Mouse (Mus musculus) ES-E14 (cell line): ENCODE results near the gene 5330417C22Rik. TPM values are rescaled to one million over a fixed set of nuclear protein-coding genes. Genes with fewer than 3 reads are reported as not detected.
"Not testable (repeated sequence)": the region's sequence is repeated elsewhere in the genome, so short reads cannot be mapped to it uniquely, and the experiment has no call there.

Experiments
- DNase-seq: peaks from one replicate; pipeline ENCODE4 v3.0.0-alpha.2; 2013; ENCODE audit warnings: low read depth, low spot score
- H3K27ac ChIP-seq: 2 replicates; pipeline ENCODE4 v1.5.1; 2012; ENCODE audit warnings: low read depth, mild to moderate bottlenecking, low read length, moderate library complexity, mixed read lengths; ENCODE audit not compliant: poor library complexity, insufficient read depth, severe bottlenecking
- H3K36me3 ChIP-seq: 2 replicates; pipeline ENCODE4 v1.6.1; 2012; ENCODE audit warnings: mild to moderate bottlenecking, low read length, moderate library complexity, mixed read lengths; ENCODE audit not compliant: control insufficient read depth, poor library complexity, insufficient read depth, severe bottlenecking
- H3K4me1 ChIP-seq, 2 experiments: fragments of 150-350 bp in 1 of 2; sonication (generic) in 1 of 2; 2 replicates each; pipeline ENCODE4 v1.6.1; 2012; ENCODE audit warnings: low read length in 2 of 2, mild to moderate bottlenecking in 1 of 2, mixed read lengths in 1 of 2; ENCODE audit not compliant: control insufficient read depth in 2 of 2, insufficient read depth in 2 of 2, poor library complexity in 1 of 2
- H3K4me3 ChIP-seq, 2 experiments: fragments of 150-350 bp in 1 of 2; sonication (generic) in 1 of 2; 2 replicates each; pipeline ENCODE4 v1.5.1; 2012; ENCODE audit warnings: low read length in 2 of 2, low read depth in 1 of 2, mild to moderate bottlenecking in 1 of 2, mixed read lengths in 1 of 2; ENCODE audit not compliant: insufficient read depth in 1 of 2, poor library complexity in 1 of 2, severe bottlenecking in 1 of 2
- H3K9ac ChIP-seq: 2 replicates; pipeline ENCODE4 v1.6.1; 2012; ENCODE audit warnings: low read depth, mild to moderate bottlenecking, low read length, mixed read lengths; ENCODE audit not compliant: poor library complexity, insufficient read depth, severe bottlenecking
- H3K9me3 ChIP-seq: fragments of 150-350 bp; sonication (generic); 2 replicates; pipeline ENCODE4 v1.6.1; 2012; ENCODE audit warnings: low read depth, mild to moderate bottlenecking, low read length; ENCODE audit not compliant: control insufficient read depth, insufficient read depth
- CHD2 ChIP-seq: IDR thresholded peaks from 2 replicates; pipeline ENCODE4 v1.6.1; 2014; ENCODE audit warnings: mild to moderate bottlenecking, low read depth, low read length, inconsistent platforms
- HCFC1 ChIP-seq: IDR thresholded peaks from 2 replicates; pipeline ENCODE4 v1.6.1; 2012; ENCODE audit warnings: low read length, inconsistent platforms, borderline replicate concordance; ENCODE audit not compliant: insufficient read depth
- MAFK ChIP-seq: IDR thresholded peaks from 2 replicates; pipeline ENCODE4 v1.6.1; 2014; ENCODE audit warnings: mild to moderate bottlenecking, low read depth, low read length, inconsistent platforms; ENCODE audit not compliant: insufficient read depth
- ZC3H11A ChIP-seq: IDR thresholded peaks from 2 replicates; pipeline ENCODE4 v1.6.1; 2012; ENCODE audit warnings: low read depth, mild to moderate bottlenecking, inconsistent platforms, low read length, borderline replicate concordance
- ZNF384 ChIP-seq: IDR thresholded peaks from 2 replicates; pipeline ENCODE4 v1.6.1; 2012; ENCODE audit warnings: low read depth, low read length, inconsistent platforms
- in situ Hi-C, 2 experiments: fragments of 600-800 bp; cut with MboI; formaldehyde crosslinking; loops; one replicate each; pipeline ENCODE4 v1.15.1; 2025; ENCODE audit warnings: low sequenced_read_pairs in 2 of 2, inconsistent platforms in 1 of 2; ENCODE audit not compliant: unreplicated experiment in 2 of 2
- total RNA-seq: library from RNA; depleted of rRNA; stranded (reverse); fragments of 300-350 nt; gene quantifications from 2 replicates; pipeline ENCODE4 v1.2.3, GENCODE M21; 2012

The 5330417C22Rik gene
- total RNA-seq, 1 experiment = 0.27 TPM

DNA sequence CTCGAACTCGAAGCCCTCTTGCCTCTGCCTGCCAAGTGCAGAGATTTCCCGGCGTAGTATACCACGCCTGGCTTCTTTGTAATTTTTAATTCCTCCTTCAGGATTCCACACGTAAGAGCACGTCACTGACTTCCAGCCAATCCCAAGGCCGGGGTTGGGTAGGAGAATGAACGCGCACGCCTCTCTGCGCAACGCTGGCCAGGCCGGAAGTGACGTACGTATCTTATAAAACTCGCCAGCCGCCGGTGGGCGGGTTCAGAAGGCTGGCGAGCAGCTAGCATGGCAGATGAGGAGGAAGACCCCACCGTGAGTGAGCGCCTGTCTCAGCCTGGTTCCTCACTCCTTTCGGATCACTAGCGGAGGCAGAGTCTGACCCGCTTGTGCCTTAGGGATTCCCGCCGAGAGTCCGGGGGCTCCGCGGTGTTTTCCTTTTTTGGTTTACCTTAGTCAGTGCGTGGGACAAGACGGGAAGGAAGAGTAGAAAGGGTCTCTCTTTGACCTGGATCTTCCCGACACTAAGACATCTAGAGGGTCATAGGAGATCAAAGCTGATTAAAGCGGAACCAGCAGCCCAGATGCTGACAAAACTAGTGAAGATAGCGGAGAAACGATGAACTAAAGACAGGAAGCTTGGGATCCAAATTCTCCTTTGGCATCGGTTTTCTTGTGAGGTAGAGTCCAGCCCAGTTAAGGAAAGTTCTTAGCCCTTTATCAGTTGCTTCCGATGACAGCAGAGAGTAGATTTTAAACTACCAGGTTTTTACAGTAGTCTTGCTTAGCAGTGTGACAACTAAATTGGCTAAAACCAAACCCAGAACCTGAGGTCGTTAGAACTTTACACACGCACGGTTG, 35.3 kb upstream of the 5330417C22Rik start, which contains the start of gene Taf13:
Gene Taf13, plus strand, starts transcription at position 256 of the 852 bp plus-strand sequence.
- in situ Hi-C loops = loop anchor here in 1 of 2 experiments (10.0 kb wide), 1 partner anchor 167 kb away; no protein-coding TSS in a partner anchor
- H3K27ac ChIP-seq = no peak within 1 kb of the TSS
- TF ChIP-seq HCFC1 (no peak), CHD2 (no peak), MAFK (no peak), ZC3H11A (no peak), ZNF384 (no peak)
- H3K4me1 ChIP-seq = peaks cover 5% of the 10 kb centered on the region in 2 experiments; a peak in 2 of 4 replicates
- peak within 1 kb of the TSS; percentile 79 to 87 for H3K4me3 ChIP-seq
- no peaks in the 10 kb centered on the region for H3K9me3 ChIP-seq
- H3K9ac ChIP-seq = peak within 1 kb of the TSS; percentile 89
- H3K36me3 ChIP-seq = peaks cover 2% of the 10 kb centered on the region; the same call in 1 of the 2 replicates
- DNase-seq = peak; percentile 86

DNA sequence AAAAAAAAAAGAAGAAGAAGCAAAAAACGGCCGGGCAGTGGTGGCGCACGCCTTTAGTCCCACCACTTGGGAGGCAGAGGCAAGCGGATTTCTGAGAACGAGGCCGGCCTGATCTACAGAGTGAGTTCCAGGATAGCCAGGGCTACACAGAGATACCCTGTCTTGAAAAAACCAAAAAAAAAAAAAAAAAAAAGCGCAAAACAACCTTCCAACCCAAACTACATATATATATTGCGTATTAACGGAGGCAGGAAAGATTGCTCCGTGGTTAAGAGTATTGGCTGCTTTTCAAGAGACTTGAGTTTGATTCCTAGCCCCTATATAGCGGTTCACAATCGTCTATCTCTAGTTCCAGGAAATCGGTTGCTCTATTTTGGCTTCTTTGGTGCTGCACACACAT, 34.5 kb upstream of the 5330417C22Rik start:
- Histone ChIP-seq H3K9me3 (no peaks in the 10 kb centered on the region), H3K9ac (no peak overlapping the region), H3K4me3 (peak overlapping the region in 1 of 2 experiments; percentile 55; a peak in 1 of 4 replicates), H3K36me3 (peaks cover 2% of the 10 kb centered on the region; the same call in 1 of the 2 replicates), H3K27ac (no peak overlapping the region), H3K4me1 (peaks cover 5% of the 10 kb centered on the region in 2 experiments; a peak in 2 of 4 replicates)
- in situ Hi-C loops = loop anchor here in 1 of 2 experiments (10.0 kb wide), 1 partner anchor 166 kb away; no protein-coding TSS in a partner anchor
- no peak for DNase-seq
- no peak for TF ChIP-seq ZNF384
- TF ChIP-seq MAFK = no peak
- no peak for TF ChIP-seq ZC3H11A
- no peak for TF ChIP-seq CHD2
- TF ChIP-seq HCFC1 = no peak

DNA sequence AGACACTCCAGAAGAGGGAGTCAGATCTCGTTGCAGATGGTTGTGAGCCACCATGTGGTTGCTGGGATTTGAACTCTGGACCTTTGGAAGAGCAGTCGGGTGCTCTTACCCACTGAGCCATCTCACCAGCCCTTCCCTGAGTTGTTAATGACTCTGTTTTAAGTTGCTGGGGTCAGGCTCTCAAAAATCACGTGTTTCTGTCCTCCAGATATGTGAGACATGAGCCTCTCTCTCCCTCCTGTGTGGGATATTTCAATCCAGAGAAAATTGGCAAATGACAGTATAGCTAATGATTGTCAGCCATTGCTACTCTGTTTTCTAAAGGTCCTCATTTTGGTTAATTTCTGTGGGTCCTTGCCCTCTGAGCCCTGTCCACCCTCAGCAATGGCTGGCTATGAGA, 33.3 kb upstream of the 5330417C22Rik start:
- DNase-seq, H3K36me3 ChIP-seq, H3K4me1 ChIP-seq, H3K9ac ChIP-seq, H3K27ac ChIP-seq, H3K4me3 ChIP-seq, H3K9me3 ChIP-seq: not testable (repeated sequence)
- in situ Hi-C loops = loop anchor here in 1 of 2 experiments (10.0 kb wide), 1 partner anchor 165 kb away; no protein-coding TSS in a partner anchor

DNA sequence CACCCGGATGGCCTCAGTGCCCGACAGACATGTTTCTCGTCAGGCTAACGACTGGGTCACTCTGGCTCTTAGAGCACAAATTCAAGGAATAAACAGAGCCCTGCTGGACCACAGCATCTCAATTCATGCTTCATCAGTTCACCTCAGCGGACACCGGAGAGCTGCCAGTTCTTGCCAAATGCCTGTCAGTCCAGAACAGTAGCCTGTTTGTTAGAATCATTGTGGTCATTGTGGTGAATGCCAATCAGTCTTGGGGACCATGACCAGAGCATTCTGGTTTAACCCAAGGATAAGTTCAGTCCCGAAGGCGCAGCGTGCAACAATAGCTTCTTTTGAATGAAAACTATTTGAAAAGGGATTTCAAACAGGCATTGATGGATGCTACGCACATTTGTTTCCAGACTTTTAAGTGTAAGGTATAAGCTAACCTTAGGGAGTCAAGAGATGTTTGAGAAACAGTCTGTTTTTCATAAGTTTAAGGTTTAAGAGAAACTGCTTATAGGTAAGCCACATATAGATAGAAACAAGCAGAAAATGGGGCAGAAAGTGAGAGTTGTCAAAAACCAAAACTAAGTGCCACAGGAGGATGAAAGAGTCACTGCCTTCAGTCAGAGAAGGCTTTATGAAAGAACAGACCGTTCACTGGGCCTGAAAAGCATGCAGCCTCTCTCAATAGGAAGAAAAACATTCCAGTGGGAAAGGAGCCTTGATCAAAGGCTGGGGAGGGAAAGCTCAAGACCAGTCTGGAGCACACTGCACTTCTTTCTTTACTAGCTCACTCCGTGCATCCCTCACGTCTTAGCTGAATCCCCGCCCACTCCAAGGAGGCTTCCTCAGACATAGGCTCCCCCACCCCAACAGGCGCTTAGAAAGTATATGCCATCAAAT, 31.9 kb upstream of the 5330417C22Rik start:
- DNase-seq = no peak
- in situ Hi-C loops = no loop called here
- no peak overlapping the region for H3K4me3 ChIP-seq
- H3K27ac ChIP-seq = no peak overlapping the region
- no peaks in the 10 kb centered on the region; a peak in 1 of 4 replicates for H3K4me1 ChIP-seq
- H3K9me3 ChIP-seq = no peaks in the 10 kb centered on the region
- TF ChIP-seq HCFC1 (no peak), MAFK (no peak), ZNF384 (no peak), ZC3H11A (no peak), CHD2 (no peak)
- no peaks in the 10 kb centered on the region for H3K36me3 ChIP-seq
- no peak overlapping the region for H3K9ac ChIP-seq
